Mouse (Mus musculus): Measurements from ENCODE around the gene Shisa8. TPM values are rescaled to one million over a fixed set of nuclear protein-coding genes. Genes with fewer than 3 reads are reported as not detected.

Gene Shisa8
- polyA plus RNA-seq, 1 experiment, result 0.13 TPM

DNA sequence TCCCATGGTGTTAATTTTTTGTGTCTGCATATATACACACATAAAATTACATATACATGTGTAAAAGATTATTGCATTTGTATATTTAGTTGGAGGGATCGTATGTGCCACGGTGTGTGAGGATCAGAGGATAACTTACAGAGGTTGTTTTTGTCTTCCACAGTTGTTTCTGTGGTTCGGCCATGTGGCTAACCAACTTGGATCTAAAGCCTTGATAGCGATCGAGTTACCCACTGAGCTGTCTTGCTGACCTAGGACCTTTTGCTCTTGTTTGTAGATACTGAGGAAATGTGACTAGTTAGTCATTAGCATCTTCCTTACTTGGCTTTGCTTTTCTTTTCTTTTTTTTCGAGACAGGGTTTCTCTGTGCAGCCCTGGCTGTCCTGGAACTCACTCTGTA lies 56.3 kb downstream of the Shisa8 start:
- Histone ChIP-seq H3K27me3 (ENCODE audit: control insufficient read depth, insufficient read depth, insufficient read length) (no peaks in the 10 kb centered on the region), H3K4me3 (no peak overlapping the region), H3K36me3 (ENCODE audit: control insufficient read depth, insufficient read depth) (peaks cover 9% of the 10 kb centered on the region), H3K4me2 (ENCODE audit: low read depth) (peak overlapping the region; percentile 65), H3ac (ENCODE audit: control insufficient read depth, insufficient read length) (no peak overlapping the region), H3K79me2 (ENCODE audit: control insufficient read depth, insufficient read depth) (peaks cover 100% of the 10 kb centered on the region)
- no peak for TF ChIP-seq TCF3 (IDR thresholded peaks at IDR 0.05; ENCODE audit: insufficient read length, low read depth)
- no peak for TF ChIP-seq CEBPB (IDR thresholded peaks at IDR 0.05; ENCODE audit: insufficient read depth, poor library complexity, severe bottlenecking)
- no peak for TF ChIP-seq POLR2A (IDR thresholded peaks at IDR 0.05; ENCODE audit: insufficient read length, low read depth)
- no peak for TF ChIP-seq E2F4 (IDR thresholded peaks at IDR 0.05; ENCODE audit: insufficient read depth)
- no peak for TF ChIP-seq SRF (IDR thresholded peaks at IDR 0.05; ENCODE audit: control insufficient read depth, insufficient read length, low read depth)
- TF ChIP-seq MAX (IDR thresholded peaks at IDR 0.05; ENCODE audit: low read depth), result no peak
- peak; percentile 4 for TF ChIP-seq USF1 (IDR thresholded peaks at IDR 0.05; ENCODE audit: low read depth)
- peak in 2 of 3 experiments; percentile 49 to 79 for TF ChIP-seq MYOG (IDR thresholded peaks at IDR 0.05; ENCODE audit: control insufficient read depth in 1 of 3, insufficient read depth in 1 of 3, insufficient read length in 2 of 3, low read depth in 2 of 3)
- TF ChIP-seq TCF12 (IDR thresholded peaks at IDR 0.05; ENCODE audit: insufficient read depth, poor library complexity, severe bottlenecking), result peak; percentile 48
- no peak for TF ChIP-seq REST (IDR thresholded peaks at IDR 0.05; ENCODE audit: insufficient read depth, insufficient read length)
- TF ChIP-seq POLR2AphosphoS2 (IDR thresholded peaks at IDR 0.05; ENCODE audit: insufficient read length, low read depth), result no peak
- TF ChIP-seq MYOD1 (IDR thresholded peaks at IDR 0.05; ENCODE audit: control insufficient read depth in 1 of 3, insufficient read length in 2 of 3, low read depth in 2 of 3), result peak in 2 of 3 experiments; percentile 34 to 64

Other genes with a start within 250 kb of the Shisa8 start
- gene 1700029P11Rik, start 232.3 kb downstream of the Shisa8 start, polyA plus RNA-seq (2012; fragmentation: generic; extraction: Trizol), result not detected
- 46.3 TPM for gene Xrcc6, start 225.0 kb downstream of the Shisa8 start, polyA plus RNA-seq (2012; fragmentation: generic; extraction: Trizol)
- 47.6 TPM for gene Desi1, start 179.0 kb downstream of the Shisa8 start, polyA plus RNA-seq (2012; fragmentation: generic; extraction: Trizol)
- 129 TPM for gene Snu13, start 165.2 kb downstream of the Shisa8 start, polyA plus RNA-seq (2012; fragmentation: generic; extraction: Trizol)
- not detected for gene 4930407I10Rik, start 153.7 kb downstream of the Shisa8 start, polyA plus RNA-seq (2012; fragmentation: generic; extraction: Trizol)
- gene Mei1, start 142.8 kb downstream of the Shisa8 start, polyA plus RNA-seq (2012; fragmentation: generic; extraction: Trizol), result 0.01 TPM
- gene Ccdc134, start 84.9 kb downstream of the Shisa8 start, polyA plus RNA-seq (2012; fragmentation: generic; extraction: Trizol), result 82.1 TPM
- 285 TPM for gene Srebf2, start 65.6 kb downstream of the Shisa8 start, polyA plus RNA-seq (2012; fragmentation: generic; extraction: Trizol)
- gene Tnfrsf13c, start 11.6 kb upstream of the Shisa8 start, polyA plus RNA-seq (2012; fragmentation: generic; extraction: Trizol), result 0.14 TPM
- 28.1 TPM for gene Cenpm, start 31.9 kb upstream of the Shisa8 start, polyA plus RNA-seq (2012; fragmentation: generic; extraction: Trizol)
- not detected for gene 1500009C09Rik, start 39.6 kb upstream of the Shisa8 start, polyA plus RNA-seq (2012; fragmentation: generic; extraction: Trizol)
- 0.01 TPM for gene Sept3, start 62.1 kb upstream of the Shisa8 start, polyA plus RNA-seq (2012; fragmentation: generic; extraction: Trizol)
- gene Wbp2nl, start 86.1 kb upstream of the Shisa8 start, polyA plus RNA-seq (2012; fragmentation: generic; extraction: Trizol), result not detected
- 53.2 TPM for gene Naga, start 126.1 kb upstream of the Shisa8 start, polyA plus RNA-seq (2012; fragmentation: generic; extraction: Trizol)
- 0.05 TPM for gene Pheta2, start 126.1 kb upstream of the Shisa8 start, polyA plus RNA-seq (2012; fragmentation: generic; extraction: Trizol)
- 665 TPM for gene Smdt1, start 126.1 kb upstream of the Shisa8 start, polyA plus RNA-seq (2012; fragmentation: generic; extraction: Trizol)
- gene Ndufa6, start 141.5 kb upstream of the Shisa8 start, polyA plus RNA-seq (2012; fragmentation: generic; extraction: Trizol), result 517 TPM
- 2.4 TPM for gene Cyp2d22, start 167.4 kb upstream of the Shisa8 start, polyA plus RNA-seq (2012; fragmentation: generic; extraction: Trizol)
- gene Cyp2d11, start 181.2 kb upstream of the Shisa8 start, polyA plus RNA-seq (2012; fragmentation: generic; extraction: Trizol), result not detected
- not detected for gene Cyp2d10, start 194.4 kb upstream of the Shisa8 start, polyA plus RNA-seq (2012; fragmentation: generic; extraction: Trizol)
- not detected for gene Cyp2d9, start 220.6 kb upstream of the Shisa8 start, polyA plus RNA-seq (2012; fragmentation: generic; extraction: Trizol)

Data from myocyte (in vitro differentiated cells).